Mouse (Mus musculus) neural tube, embryonic 10.5 days (tissue): Measurements from ENCODE around the gene Mre11a.

Source experiments
- DNase-seq: peaks from one replicate; pipeline ENCODE4 v3.0.0-alpha.2; 2017; ENCODE audit warnings: low spot score; ENCODE audit errors: extremely low spot score

Mre11a gene

GRCm38 (mm10) chr9:14784039-14785002, at the start of gene Mre11a, which contains the start of gene Ankrd49:
Gene Mre11a (plus strand): TSS chr9:14784654.
Gene Ankrd49 (minus strand): TSS chr9:14784856.
- DNase-seq, result peak; percentile 93

GRCm38 (mm10) chr9:14739498-14740150, 44.8 kb upstream of the Mre11a start:
- DNase-seq, result no peak

GRCm38 (mm10) chr9:14740151-14740924, 44.1 kb upstream of the Mre11a start, which contains the start of gene Piwil4:
Gene Piwil4 (minus strand): TSS chr9:14740733.
- DNase-seq, result no peak

- DNase-seq, result no peak
Measured at GRCm38 (mm10) chr9:14750901-14751502, 33.5 kb upstream of the Mre11a start.

GRCm38 (mm10) chr9:14751503-14752000, 32.9 kb upstream of the Mre11a start:
- peak; percentile 74 for DNase-seq

- DNase-seq, result no peak
Measured at GRCm38 (mm10) chr9:14752001-14752522, 32.4 kb upstream of the Mre11a start, which contains the start of gene Fut4. Gene Fut4 (minus strand): TSS chr9:14752393.

- no peak for DNase-seq
Measured at GRCm38 (mm10) chr9:14753947-14754346, 30.5 kb upstream of the Mre11a start.

- no peak for DNase-seq
Measured at GRCm38 (mm10) chr9:14754469-14754868, 30.0 kb upstream of the Mre11a start.

GRCm38 (mm10) chr9:14758590-14758989, 25.9 kb upstream of the Mre11a start:
- DNase-seq, result peak; percentile 8

- DNase-seq, result no peak
Measured at GRCm38 (mm10) chr9:14759261-14759660, 25.2 kb upstream of the Mre11a start.

- peak; percentile 37 for DNase-seq
Measured at GRCm38 (mm10) chr9:14764765-14765164, 19.7 kb upstream of the Mre11a start.

- no peak for DNase-seq
Measured at GRCm38 (mm10) chr9:14769811-14770210, 14.6 kb upstream of the Mre11a start.

GRCm38 (mm10) chr9:14770803-14771471, 13.5 kb upstream of the Mre11a start, which contains the start of gene 1700012B09Rik:
Gene 1700012B09Rik (minus strand): TSS chr9:14771030.
- DNase-seq, result peak; percentile 32

GRCm38 (mm10) chr9:14772074-14772473, 12.4 kb upstream of the Mre11a start:
- DNase-seq, result no peak

- no peak for DNase-seq
Measured at GRCm38 (mm10) chr9:14773813-14774212, 10.6 kb upstream of the Mre11a start.

GRCm38 (mm10) chr9:14778341-14778740, 6.1 kb upstream of the Mre11a start:
- DNase-seq, result no peak

GRCm38 (mm10) chr9:14787356-14787755, 2.9 kb downstream of the Mre11a start:
- DNase-seq, result peak; percentile 4

- no peak for DNase-seq
Measured at GRCm38 (mm10) chr9:14805714-14806113, 21.3 kb downstream of the Mre11a start.

GRCm38 (mm10) chr9:14806786-14807185, 22.3 kb downstream of the Mre11a start:
- DNase-seq, result no peak

- no peak for DNase-seq
Measured at GRCm38 (mm10) chr9:14810111-14810510, 25.7 kb downstream of the Mre11a start.
